Mouse (Mus musculus) embryonic facial prominence, embryonic 15.5 days (tissue): ENCODE results near the gene Wee1. TPM values are rescaled to one million over a fixed set of nuclear protein-coding genes. Genes with fewer than 3 reads are reported as not detected.
"Not testable (repeated sequence)": the region's sequence is repeated elsewhere in the genome, so short reads cannot be mapped to it uniquely, and the experiment has no call there.

ENCODE experiments used
- ATAC-seq: fragments of 200-750 bp; cut with Nextera tagmentation; 2 replicates; pipeline ENCODE4 v1.8.0; 2017; ENCODE audit warnings: low read depth, moderate TSS enrichment; ENCODE audit not compliant: insufficient number of reproducible peaks, low FRiP score, low TSS enrichment
- H3K27ac ChIP-seq: fragments of 300-500 bp; sonication (generic); replicated peaks from 2 replicates; pipeline ENCODE4 v1.5.1; 2015; ENCODE audit warnings: mild to moderate bottlenecking, inconsistent platforms
- H3K27me3 ChIP-seq: fragments of 300-500 bp; sonication (generic); 2 replicates; pipeline ENCODE4 v1.6.1; 2015; ENCODE audit warnings: inconsistent platforms
- H3K36me3 ChIP-seq: fragments of 300-500 bp; sonication (generic); 2 replicates; pipeline ENCODE4 v1.6.1; 2015; ENCODE audit warnings: mild to moderate bottlenecking, inconsistent platforms
- H3K4me1 ChIP-seq: fragments of 300-500 bp; sonication (generic); 2 replicates; pipeline ENCODE4 v1.6.1; 2015; ENCODE audit warnings: inconsistent platforms
- H3K4me2 ChIP-seq: fragments of 300-500 bp; sonication (generic); replicated peaks from 2 replicates; pipeline ENCODE4 v1.6.1; 2015; ENCODE audit warnings: mild to moderate bottlenecking, inconsistent platforms
- H3K4me3 ChIP-seq: fragments of 300-500 bp; sonication (generic); replicated peaks from 2 replicates; pipeline ENCODE4 v1.5.1; 2015; ENCODE audit warnings: mild to moderate bottlenecking, inconsistent platforms
- H3K9ac ChIP-seq: fragments of 300-500 bp; sonication (generic); 2 replicates; pipeline ENCODE4 v1.6.1; 2015; ENCODE audit warnings: inconsistent platforms
- H3K9me3 ChIP-seq: fragments of 300-500 bp; sonication (generic); replicated peaks from 2 replicates; pipeline ENCODE4 v1.6.1; 2016; ENCODE audit warnings: inconsistent platforms
- WGBS: fragments of 180-500 bp; shearing (Covaris S2); methylation state at CpG from one replicate; pipeline ENCODE4 v1.1.7; 2015; 5-methylcytosine and 5-hydroxymethylcytosine counted together
- polyA plus RNA-seq: library from polyadenylated mRNA; unstranded; fragments of >200 nt; fragmentation: Nextera tagmentation; extraction: Ambion mirVana; gene quantifications from 2 replicates; pipeline ENCODE4 v1.2.1, GENCODE M21; 2015

Wee1 gene
- polyA plus RNA-seq, 1 experiment from 2014 or later, result 23.9 TPM

GRCm38 (mm10) chr7:110160109-110160508, 38.3 kb downstream of the Wee1 start:
- not testable (repeated sequence) for H3K4me2 ChIP-seq, H3K27me3 ChIP-seq, H3K4me3 ChIP-seq, H3K4me1 ChIP-seq, H3K36me3 ChIP-seq, H3K27ac ChIP-seq, ATAC-seq, H3K9ac ChIP-seq, H3K9me3 ChIP-seq

GRCm38 (mm10) chr7:110160601-110161000, 38.8 kb downstream of the Wee1 start:
- no peaks in the 10 kb centered on the region for H3K27me3 ChIP-seq

GRCm38 (mm10) chr7:110163024-110163423, 41.2 kb downstream of the Wee1 start:
- Histone ChIP-seq H3K9me3 (no peaks in the 10 kb centered on the region), H3K4me2 (no peak overlapping the region), H3K4me1 (0 out of 2 replicates have a peak, but pooled peaks cover 3% of the 10 kb centered on the region), H3K4me3 (no peak overlapping the region), H3K36me3 (no peaks in the 10 kb centered on the region), H3K9ac (no peak overlapping the region), H3K27me3 (no peaks in the 10 kb centered on the region), H3K27ac (no peak overlapping the region)
- no peak for ATAC-seq
- 85% methylated on average over 6 of the region's 6 CpGs for WGBS

More at GRCm38 (mm10) chr7:110160601-110161000, 38.8 kb downstream of the Wee1 start:
- H3K4me2 ChIP-seq, result no peak overlapping the region
- H3K9me3 ChIP-seq, result no peaks in the 10 kb centered on the region
- ATAC-seq, result no peak
- H3K4me1 ChIP-seq, result 0 out of 2 replicates have a peak, but pooled peaks cover 10% of the 10 kb centered on the region
- no peak overlapping the region for H3K27ac ChIP-seq
- no peak overlapping the region for H3K9ac ChIP-seq
- H3K36me3 ChIP-seq, result no peaks in the 10 kb centered on the region
- no peak overlapping the region for H3K4me3 ChIP-seq

GRCm38 (mm10) chr7:110164103-110164681, 42.3 kb downstream of the Wee1 start:
- ATAC-seq, result peak; percentile 85

GRCm38 (mm10) chr7:110164712-110165122, 42.9 kb downstream of the Wee1 start:
- WGBS, result under 1% methylated on average over 20 of the region's 20 CpGs
- Histone ChIP-seq H3K4me3 (peak overlapping the region; percentile 52), H3K4me1 (0 out of 2 replicates have a peak, but pooled peaks cover 3% of the 10 kb centered on the region), H3K4me2 (peak overlapping the region; percentile 71), H3K9me3 (no peaks in the 10 kb centered on the region), H3K36me3 (no peaks in the 10 kb centered on the region), H3K27me3 (no peaks in the 10 kb centered on the region), H3K9ac (peak overlapping the region; percentile 35; the same call in 1 of the 2 replicates), H3K27ac (peak overlapping the region; percentile 93)
- peak; percentile 91 for ATAC-seq

More at GRCm38 (mm10) chr7:110164103-110164681, 42.3 kb downstream of the Wee1 start:
- Histone ChIP-seq H3K9ac (peak overlapping the region; percentile 35; the same call in 1 of the 2 replicates), H3K27ac (peak overlapping the region; percentile 93), H3K4me2 (peak overlapping the region; percentile 71), H3K9me3 (no peaks in the 10 kb centered on the region), H3K4me1 (0 out of 2 replicates have a peak, but pooled peaks cover 3% of the 10 kb centered on the region), H3K36me3 (no peaks in the 10 kb centered on the region), H3K27me3 (no peaks in the 10 kb centered on the region), H3K4me3 (peak overlapping the region; percentile 52)
- under 1% methylated on average over 24 of the region's 24 CpGs for WGBS

DNA sequence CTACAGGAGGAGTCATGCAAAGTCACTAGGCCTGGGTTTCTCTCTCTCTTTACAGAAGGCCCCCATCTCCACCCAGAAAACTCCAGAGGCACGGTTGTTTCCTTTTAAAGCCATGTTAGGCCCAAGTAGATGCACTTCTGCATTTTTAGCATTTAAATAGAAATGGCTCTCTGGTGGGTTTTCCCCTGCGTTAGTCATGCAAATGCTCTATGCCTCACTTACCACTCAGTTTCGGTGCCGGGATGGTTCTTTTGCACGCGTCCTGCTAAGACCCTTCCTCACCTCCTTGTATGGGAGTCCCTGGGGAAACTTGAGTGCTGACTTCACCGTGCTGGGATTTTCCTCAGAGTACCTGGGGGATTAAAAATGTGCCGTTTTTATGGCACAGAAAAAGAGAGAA, 44.4 kb downstream of the Wee1 start:
- no peaks in the 10 kb centered on the region for H3K27me3 ChIP-seq
- ATAC-seq, result no peak
- no peak overlapping the region for H3K4me3 ChIP-seq
- no peak overlapping the region for H3K4me2 ChIP-seq
- 0 out of 2 replicates have a peak, but pooled peaks cover 3% of the 10 kb centered on the region for H3K4me1 ChIP-seq
- 64% methylated on average over 8 of the region's 8 CpGs for WGBS
- no peaks in the 10 kb centered on the region for H3K36me3 ChIP-seq
- no peak overlapping the region for H3K9ac ChIP-seq
- no peaks in the 10 kb centered on the region for H3K9me3 ChIP-seq
- no peak overlapping the region for H3K27ac ChIP-seq

DNA sequence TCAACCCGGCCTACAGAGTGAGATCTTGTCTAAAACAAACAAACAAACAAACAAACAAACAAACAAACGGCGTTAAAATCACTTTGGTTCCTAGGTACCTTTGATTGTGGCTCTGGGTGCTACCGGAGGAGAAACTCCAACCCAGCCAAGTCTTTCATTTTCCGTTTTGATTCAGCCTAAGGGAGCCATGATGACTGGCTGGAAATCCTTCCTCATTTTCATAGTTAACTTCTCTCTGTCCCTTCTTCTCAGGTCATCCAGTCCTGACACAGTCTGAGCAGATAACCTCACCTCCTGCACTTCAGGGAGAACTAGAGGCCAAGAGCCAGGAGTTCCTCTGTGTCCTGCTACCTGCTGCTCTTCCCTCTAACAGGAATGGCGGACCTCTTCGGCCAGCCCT, 57.4 kb downstream of the Wee1 start:
- Histone ChIP-seq H3K9me3 (no peaks in the 10 kb centered on the region), H3K4me1 (no peaks in the 10 kb centered on the region)
- no peak for ATAC-seq

GRCm38 (mm10) chr7:110180613-110181012, 58.8 kb downstream of the Wee1 start:
- no peaks in the 10 kb centered on the region for H3K9me3 ChIP-seq
- ATAC-seq, result no peak
- no peak overlapping the region for H3K4me2 ChIP-seq
- H3K4me3 ChIP-seq, result no peak overlapping the region
- H3K36me3 ChIP-seq, result no peaks in the 10 kb centered on the region
- H3K27me3 ChIP-seq, result no peaks in the 10 kb centered on the region
- no peak overlapping the region for H3K9ac ChIP-seq
- H3K27ac ChIP-seq, result no peak overlapping the region
- no peaks in the 10 kb centered on the region for H3K4me1 ChIP-seq

More for the DNA sequence above, 57.4 kb downstream of the Wee1 start:
- H3K27ac ChIP-seq, result no peak overlapping the region
- no peak overlapping the region for H3K9ac ChIP-seq
- WGBS, result 88% methylated on average over 7 of the region's 7 CpGs
- H3K4me3 ChIP-seq, result no peak overlapping the region
- H3K4me2 ChIP-seq, result no peak overlapping the region
- H3K36me3 ChIP-seq, result no peaks in the 10 kb centered on the region
- H3K27me3 ChIP-seq, result no peaks in the 10 kb centered on the region

DNA sequence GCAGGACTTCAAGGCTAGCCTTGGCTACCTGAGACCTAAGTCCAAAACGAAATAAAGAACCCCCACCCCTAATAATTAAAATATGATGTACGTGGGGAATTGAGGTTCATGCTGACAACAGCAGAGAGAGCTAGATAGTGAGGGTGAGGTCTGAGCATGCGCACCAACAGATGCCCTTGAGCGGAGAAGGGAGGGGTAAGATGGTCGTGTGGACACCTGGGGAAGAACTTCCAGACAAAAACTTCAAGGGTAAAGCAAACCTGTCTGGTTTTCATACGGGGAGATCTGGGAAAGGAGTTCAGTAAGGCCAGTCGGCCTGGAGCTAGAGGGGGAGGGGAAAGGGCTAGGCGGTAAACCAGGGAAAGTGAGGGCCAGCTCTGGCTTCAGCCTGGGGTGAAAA, 59.6 kb downstream of the Wee1 start:
- no peak for ATAC-seq
- Histone ChIP-seq H3K9me3 (no peaks in the 10 kb centered on the region), H3K27me3 (no peaks in the 10 kb centered on the region), H3K4me3 (no peak overlapping the region), H3K4me2 (no peak overlapping the region), H3K4me1 (no peaks in the 10 kb centered on the region), H3K27ac (no peak overlapping the region), H3K9ac (no peak overlapping the region), H3K36me3 (no peaks in the 10 kb centered on the region)
- WGBS, result 57% methylated on average over 8 of the region's 8 CpGs

DNA sequence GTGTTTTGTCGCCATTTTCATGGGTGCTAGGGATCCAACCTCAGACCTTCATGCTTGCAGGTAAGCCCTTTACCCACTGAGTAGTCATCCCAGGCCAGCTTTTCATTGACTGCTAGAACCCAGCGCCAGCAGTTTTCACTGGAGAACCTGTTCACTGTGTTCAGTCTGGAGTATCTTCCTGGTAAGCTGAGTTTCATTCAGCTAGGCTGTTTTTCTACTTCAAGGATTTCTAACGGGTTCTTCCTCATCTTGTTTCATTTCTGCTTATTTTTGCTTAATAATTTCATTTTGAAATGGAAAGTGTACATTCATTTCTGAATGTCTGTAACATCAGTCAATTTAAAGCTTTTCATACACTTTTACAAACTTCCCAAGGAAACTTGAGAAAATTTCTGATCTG, 62.8 kb downstream of the Wee1 start:
- Histone ChIP-seq H3K9me3 (no peaks in the 10 kb centered on the region), H3K27me3 (no peaks in the 10 kb centered on the region), H3K36me3 (no peaks in the 10 kb centered on the region), H3K4me3 (no peak overlapping the region), H3K4me1 (no peaks in the 10 kb centered on the region), H3K4me2 (no peak overlapping the region), H3K27ac (no peak overlapping the region), H3K9ac (no peak overlapping the region)
- 85% methylated on average over 3 of the region's 3 CpGs for WGBS
- no peak for ATAC-seq

DNA sequence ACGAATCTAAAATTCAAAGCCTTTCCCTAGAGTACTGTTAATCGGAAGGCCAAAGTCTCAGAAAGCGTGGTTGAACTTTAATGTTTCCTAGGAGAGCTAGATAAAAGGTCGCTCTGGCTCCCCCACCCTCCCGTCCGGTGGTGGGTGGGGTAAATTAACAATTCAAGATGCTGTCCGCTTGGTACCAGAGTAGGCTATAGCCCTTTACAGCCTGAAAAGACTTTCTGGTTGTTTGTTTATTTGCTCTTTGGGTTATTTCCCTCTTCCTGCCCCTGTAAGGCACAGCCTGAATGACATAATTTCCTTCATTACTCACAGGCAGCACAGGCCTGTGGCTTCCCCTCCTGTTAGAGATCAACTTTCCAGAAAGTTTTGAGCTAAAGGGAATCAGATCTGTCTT, 68.1 kb downstream of the Wee1 start:
- ATAC-seq, result no peak
- WGBS, result 59% methylated on average over 7 of the region's 7 CpGs

More for the DNA sequence above, 68.1 kb downstream of the Wee1 start:
- no peak overlapping the region for H3K4me3 ChIP-seq
- no peaks in the 10 kb centered on the region for H3K9me3 ChIP-seq
- no peaks in the 10 kb centered on the region for H3K27me3 ChIP-seq
- no peak overlapping the region for H3K4me2 ChIP-seq
- H3K27ac ChIP-seq, result no peak overlapping the region
- no peaks in the 10 kb centered on the region for H3K36me3 ChIP-seq
- no peaks in the 10 kb centered on the region for H3K4me1 ChIP-seq
- H3K9ac ChIP-seq, result no peak overlapping the region
